8 mouse cellular contexts compared by ENCODE assay signal in the genomic region with DNA sequence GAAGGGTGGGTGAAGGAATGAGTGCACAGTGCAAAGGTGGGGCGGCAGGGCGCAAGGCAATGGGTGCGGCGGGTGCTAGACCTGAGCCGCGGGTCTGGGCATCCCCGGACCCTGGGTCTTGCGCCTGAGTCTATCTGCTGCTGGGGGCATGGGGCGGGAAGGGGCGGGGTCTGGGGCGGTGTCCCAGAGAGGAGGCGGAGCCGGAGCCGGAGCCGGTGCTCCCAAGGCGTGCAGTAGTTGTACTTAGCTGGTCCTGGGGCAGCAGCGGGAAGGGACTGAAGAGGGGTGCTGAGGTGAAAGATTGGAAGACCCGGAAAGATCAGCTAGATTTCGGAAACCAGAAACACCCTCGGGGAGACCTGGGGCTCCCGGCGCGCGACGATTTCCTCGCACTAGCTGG. TPM values are rescaled to one million over a fixed set of nuclear protein-coding genes. Genes with fewer than 3 reads are reported as not detected.
DNase-seq lines count a peak whose midpoint lies in the region; ATAC-seq lines count a peak whose summit lies in the region.

Gene Itga7, plus strand, starts transcription at position 245 of the 400 bp plus-strand sequence.

- H3K4me3 ChIP-seq in forebrain, embryonic 13.5 days: peak within 1 kb of the TSS; percentile 38
- peak within 1 kb of the TSS; percentile 44 for H3K4me3 ChIP-seq in midbrain, embryonic 12.5 days

- H3K4me1 ChIP-seq in forebrain, embryonic 13.5 days: peaks cover 23% of the 10 kb centered on the region
- H3K4me1 ChIP-seq in midbrain, embryonic 12.5 days: peaks cover 13% of the 10 kb centered on the region

- H3K36me3 ChIP-seq in forebrain, embryonic 13.5 days (ENCODE audit: poor library complexity, severe bottlenecking): no peaks in the 10 kb centered on the region
- H3K36me3 ChIP-seq in midbrain, embryonic 12.5 days: no peaks in the 10 kb centered on the region

- ATAC-seq in forebrain, embryonic 13.5 days: peak; percentile 80
- peak; percentile 91 for ATAC-seq in midbrain, embryonic 12.5 days (ENCODE audit: low FRiP score, low read depth)

- peak within 1 kb of the TSS; percentile 50 for H3K9ac ChIP-seq in forebrain, embryonic 13.5 days
- H3K9ac ChIP-seq in midbrain, embryonic 12.5 days (replicated peaks): peak within 1 kb of the TSS; percentile 20

- peaks cover 87% of the 10 kb centered on the region for H3K27me3 ChIP-seq in forebrain, embryonic 13.5 days
- peaks cover 81% of the 10 kb centered on the region for H3K27me3 ChIP-seq in midbrain, embryonic 12.5 days

- intact Hi-C loops in left cerebral cortex, postnatal 10 days (cut with DNase I): no loop called here

- H3K9me3 ChIP-seq in forebrain, embryonic 13.5 days (replicated peaks): no peaks in the 10 kb centered on the region
- no peaks in the 10 kb centered on the region for H3K9me3 ChIP-seq in midbrain, embryonic 12.5 days

- H3K27ac ChIP-seq in forebrain, embryonic 13.5 days: no peak within 1 kb of the TSS
- H3K27ac ChIP-seq in midbrain, embryonic 12.5 days (replicated peaks): no peak within 1 kb of the TSS

- under 1% methylated on average over 26 of the region's 26 CpGs for WGBS in forebrain, embryonic 13.5 days
- WGBS in midbrain, embryonic 12.5 days: under 1% methylated on average over 23 of the region's 26 CpGs

- no peak for DNase-seq in frontal cortex, adult 2 months (ENCODE audit: extremely low spot score in 1 of 2, low spot score in 1 of 2)
- no peak for DNase-seq in frontal cortex, postnatal 25 days (ENCODE audit: low spot score in 2 of 2)
- no peak for DNase-seq in adrenal gland, postnatal 4 days (ENCODE audit: low spot score in 2 of 2)
- DNase-seq in heart, postnatal 4 days: peak; percentile 60
- DNase-seq in left cerebral cortex, postnatal 10 days (ENCODE audit: extremely low spot score in 1 of 2, low spot score in 2 of 2): no peak
- no peak for DNase-seq in urinary bladder, postnatal 10 days (ENCODE audit: low spot score)

- peak within 1 kb of the TSS; percentile 69 for H3K4me2 ChIP-seq in forebrain, embryonic 13.5 days
- peak within 1 kb of the TSS; percentile 85 for H3K4me2 ChIP-seq in midbrain, embryonic 12.5 days (replicated peaks)

RNA-seq across cellular contexts. Expression of gene Itga7, which starts in this region (rescaled TPM):
- 23.4 and 26.8 TPM in 2 replicates for polyA plus RNA-seq in frontal cortex, adult 2 months (2012; rRNA removed)
- total RNA-seq in adrenal gland, postnatal 4 days (2021): 10 to 100 TPM; 13.9 to 17.2 TPM
- polyA plus RNA-seq in forebrain, embryonic 13.5 days (2015; fragmentation: Nextera tagmentation; extraction: Ambion mirVana): 0.63 and 0.83 TPM in 2 replicates
- total RNA-seq in heart, postnatal 4 days (2021): 10 to 100 TPM; 69.6 to 78.5 TPM
- 10 to 100 TPM; 14.2 to 14.9 TPM for total RNA-seq in left cerebral cortex, postnatal 10 days (2021)
- polyA plus RNA-seq in midbrain, embryonic 12.5 days (2016; fragmentation: Nextera tagmentation; extraction: Ambion mirVana): 2.1 TPM in 2 replicates

Comparison
In these comparisons a context has a peak if more than half of its experiments do, and no peak if none do; other contexts are left out.
1. Peak in ATAC-seq, H3K4me3 ChIP-seq, H3K9ac ChIP-seq and H3K4me2 ChIP-seq in forebrain, embryonic 13.5 days; RNA of the gene not detected or under 1 TPM.